Mouse (Mus musculus): ENCODE data around the gene Utp15. TPM values are rescaled to one million over a fixed set of nuclear protein-coding genes. Genes with fewer than 3 reads are reported as not detected.

Utp15 gene
- total RNA-seq, 2 experiments from 2014 or later = 5.4 to 7.5 TPM

GRCm38 (mm10) chr13:98254921-98255320 lies 7.9 kb downstream of the Utp15 start:
- DNase-seq = peak in 1 of 2 experiments; percentile 34

GRCm38 (mm10) chr13:98249594-98249993 lies 13.2 kb downstream of the Utp15 start:
- no peak for DNase-seq

GRCm38 (mm10) chr13:98245386-98245785 lies 17.5 kb downstream of the Utp15 start:
- no peak for DNase-seq

- DNase-seq = no peak
Measured at GRCm38 (mm10) chr13:98244571-98245350, 18.1 kb downstream of the Utp15 start.

- DNase-seq = no peak
Measured at GRCm38 (mm10) chr13:98241531-98242282, 21.1 kb downstream of the Utp15 start.

- peak; percentile 27 to 85 for DNase-seq
Measured at GRCm38 (mm10) chr13:98239978-98240641, 22.7 kb downstream of the Utp15 start.

GRCm38 (mm10) chr13:98235451-98235850 lies 27.4 kb downstream of the Utp15 start:
- DNase-seq = no peak

GRCm38 (mm10) chr13:98230511-98230910 lies 32.3 kb downstream of the Utp15 start:
- no peak for DNase-seq

GRCm38 (mm10) chr13:98226225-98226624 lies 36.6 kb downstream of the Utp15 start:
- DNase-seq = no peak

GRCm38 (mm10) chr13:98222848-98223247 lies 40.0 kb downstream of the Utp15 start:
- DNase-seq = peak; percentile 13 to 54

GRCm38 (mm10) chr13:98210137-98210536 lies 52.7 kb downstream of the Utp15 start:
- DNase-seq = no peak

GRCm38 (mm10) chr13:98208842-98209241 lies 54.0 kb downstream of the Utp15 start:
- no peak for DNase-seq

- DNase-seq = no peak
Measured at GRCm38 (mm10) chr13:98206546-98206870, 56.3 kb downstream of the Utp15 start.

GRCm38 (mm10) chr13:98205771-98206545 lies 56.9 kb downstream of the Utp15 start, which contains the start of gene Arhgef28:
Gene Arhgef28, minus strand, starts transcription at chr13:98206439.
- peak; percentile 69 to 76 for DNase-seq

GRCm38 (mm10) chr13:98205111-98205510 lies 57.7 kb downstream of the Utp15 start:
- no peak for DNase-seq

GRCm38 (mm10) chr13:98204371-98204770 lies 58.5 kb downstream of the Utp15 start:
- no peak for DNase-seq

GRCm38 (mm10) chr13:98201436-98201835 lies 61.4 kb downstream of the Utp15 start:
- DNase-seq = no peak

Other genes starting within 250 kb of the Utp15 start
- gene Arhgef28, start 56.6 kb downstream of the Utp15 start, total RNA-seq (2021) = 1 to 10 TPM; 5.1 to 7.9 TPM
- 10 to 100 TPM; 39.7 to 43.5 TPM for gene Ankra2, start within 50 bp of the Utp15 start, total RNA-seq (2021)
- gene Gm21976, start 16.8 kb upstream of the Utp15 start, total RNA-seq (2021) = not detected
- gene Btf3, start 54.0 kb upstream of the Utp15 start, total RNA-seq (2021) = 100 to 1,000 TPM; 195 to 218 TPM
- under 1 TPM; 0.05 to 0.08 TPM for gene Foxd1, start 91.2 kb upstream of the Utp15 start, total RNA-seq (2021)
- not detected for gene Gm10320, start 229.0 kb upstream of the Utp15 start, total RNA-seq (2021)

Data from heart, adult 18-20 months (tissue).